Mouse (Mus musculus) thymus, postnatal 25 days (tissue): ENCODE results near the gene Nell1.

Source experiments
- DNase-seq: peaks from one replicate; pipeline ENCODE4 v3.0.0; 2022

The Nell1 gene

DNA sequence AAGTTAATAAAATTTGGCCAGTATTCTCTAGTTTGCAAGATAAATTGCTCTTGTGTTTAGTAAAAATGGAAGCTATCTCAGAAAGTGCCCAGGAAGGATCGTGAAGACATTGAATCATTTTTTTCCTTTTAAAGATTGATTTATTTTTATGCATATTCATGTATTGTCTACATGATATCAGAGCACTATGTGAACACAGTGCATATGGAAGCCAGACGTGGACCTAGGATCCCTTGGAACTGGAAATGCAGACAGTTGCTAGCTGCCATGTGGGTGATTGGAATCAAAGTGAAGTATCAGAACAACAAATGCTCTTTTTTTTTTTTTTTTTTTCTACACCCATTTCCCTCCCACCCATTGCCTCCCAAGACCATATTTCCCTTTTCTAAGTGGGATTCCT is 79.0 kb downstream of the Nell1 start:
- DNase-seq, result no peak

- no peak for DNase-seq
Measured at GRCm38 (mm10) chr7:50094461-50094860, 119.8 kb downstream of the Nell1 start.

- DNase-seq, result no peak
Measured at GRCm38 (mm10) chr7:50105612-50106321, 131.1 kb downstream of the Nell1 start.

GRCm38 (mm10) chr7:50107261-50107660 is 132.6 kb downstream of the Nell1 start:
- DNase-seq, result no peak

DNA sequence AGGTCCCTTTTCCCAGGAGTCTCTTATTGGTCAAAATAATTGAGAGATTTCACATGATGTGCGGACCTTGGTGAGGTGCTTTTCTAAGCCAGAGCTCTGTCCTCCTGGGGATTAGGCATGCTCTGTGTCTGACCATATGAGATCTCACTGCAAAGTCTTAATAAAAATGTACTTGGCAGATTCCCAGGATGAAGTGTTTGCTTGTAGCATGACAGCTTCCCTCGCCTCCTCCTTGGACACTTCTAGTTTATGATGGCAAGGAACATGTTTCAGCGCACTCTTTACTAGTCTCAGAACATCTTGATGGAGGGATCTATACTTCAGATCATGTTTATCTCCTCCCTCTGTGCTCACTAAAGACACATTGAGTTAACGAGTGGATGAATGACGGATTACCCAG is 143.7 kb downstream of the Nell1 start:
- DNase-seq, result no peak

DNA sequence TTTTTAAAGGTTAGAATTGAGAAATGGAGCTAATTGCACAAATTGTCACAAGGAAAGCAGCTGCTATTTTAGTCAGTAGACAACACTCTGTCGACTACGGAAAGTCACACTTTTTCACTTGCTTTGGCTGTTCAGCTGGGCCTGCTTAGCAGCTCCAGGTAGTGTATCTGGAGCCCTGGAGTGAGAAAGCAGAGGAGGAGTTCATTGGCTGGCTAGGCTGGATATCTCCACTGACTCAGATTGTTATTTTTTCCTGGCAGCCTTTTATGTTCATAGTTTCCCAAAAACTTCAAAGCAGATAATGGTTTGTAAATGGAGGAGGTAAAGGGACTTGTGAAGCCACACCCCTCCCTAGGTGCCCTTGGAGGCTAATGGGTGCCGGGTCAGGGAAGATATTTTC is 163.0 kb downstream of the Nell1 start:
- DNase-seq, result no peak

GRCm38 (mm10) chr7:50149326-50149725 is 174.7 kb downstream of the Nell1 start:
- DNase-seq, result no peak

- no peak for DNase-seq
Measured at GRCm38 (mm10) chr7:50150838-50151237, 176.2 kb downstream of the Nell1 start.

DNA sequence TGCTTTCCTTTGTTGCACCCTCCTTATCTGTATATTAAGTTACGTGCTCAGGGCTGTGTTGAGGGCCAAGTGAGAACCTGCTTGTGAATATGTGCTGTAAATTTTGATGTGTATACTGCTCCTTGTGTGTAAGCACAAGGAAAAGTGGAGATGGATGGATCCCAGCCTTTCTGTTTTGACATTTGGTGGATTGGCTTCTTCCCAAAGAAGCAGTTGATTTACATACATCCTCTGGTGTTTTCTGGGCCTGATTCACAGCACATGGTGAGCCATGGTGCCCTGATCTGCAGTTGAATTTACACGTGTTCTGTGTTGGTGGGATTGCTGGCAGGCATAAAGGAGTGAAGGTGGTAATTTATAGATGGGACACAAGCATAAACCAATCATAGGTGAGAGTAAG is 179.0 kb downstream of the Nell1 start:
- no peak for DNase-seq

DNA sequence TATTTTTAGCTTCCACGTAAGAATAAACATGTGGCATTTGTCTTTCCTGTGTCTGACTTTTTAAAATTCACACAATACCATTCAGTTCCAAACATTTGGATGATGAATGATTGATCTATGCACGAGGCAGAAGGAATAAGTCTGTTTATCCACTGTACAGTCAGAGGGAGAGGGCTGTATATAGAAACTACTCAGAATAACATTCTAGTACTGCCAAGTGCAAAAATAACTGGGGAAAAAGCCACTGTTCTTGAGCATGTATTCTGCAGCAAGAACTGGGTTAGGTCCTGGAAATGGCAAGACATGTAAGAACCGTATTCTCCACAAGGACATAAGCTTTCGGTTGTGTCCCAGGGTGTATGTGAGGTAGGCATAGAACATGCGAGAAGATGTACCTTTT is 187.9 kb downstream of the Nell1 start:
- no peak for DNase-seq

GRCm38 (mm10) chr7:50168778-50169177 is 194.1 kb downstream of the Nell1 start:
- no peak for DNase-seq

DNA sequence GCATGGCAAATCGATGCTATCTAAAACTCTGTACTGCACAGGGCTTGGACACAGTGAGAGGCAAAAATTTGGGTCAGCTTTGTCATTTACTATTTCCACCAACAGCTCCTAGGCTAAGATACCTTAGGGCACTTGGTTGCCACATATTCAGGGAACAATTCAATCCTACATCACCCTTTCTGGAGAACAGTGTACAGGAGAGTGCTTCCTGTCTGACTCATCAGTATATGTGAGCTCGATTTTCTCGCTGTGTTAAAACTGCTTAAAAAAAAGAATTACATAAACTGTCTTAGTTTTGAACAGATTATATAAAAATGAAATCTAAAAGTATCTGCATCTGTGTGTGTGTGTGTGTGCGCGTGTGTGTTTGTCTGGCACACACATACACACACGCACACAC is 211.6 kb downstream of the Nell1 start:
- no peak for DNase-seq

- DNase-seq, result no peak
Measured at GRCm38 (mm10) chr7:50193955-50194354, 219.3 kb downstream of the Nell1 start.

- DNase-seq, result no peak
Measured at GRCm38 (mm10) chr7:50195080-50195611, 220.5 kb downstream of the Nell1 start.

- DNase-seq, result no peak
Measured at GRCm38 (mm10) chr7:50205268-50205667, 230.6 kb downstream of the Nell1 start.

GRCm38 (mm10) chr7:50210678-50211251 is 236.1 kb downstream of the Nell1 start:
- DNase-seq, result no peak

DNA sequence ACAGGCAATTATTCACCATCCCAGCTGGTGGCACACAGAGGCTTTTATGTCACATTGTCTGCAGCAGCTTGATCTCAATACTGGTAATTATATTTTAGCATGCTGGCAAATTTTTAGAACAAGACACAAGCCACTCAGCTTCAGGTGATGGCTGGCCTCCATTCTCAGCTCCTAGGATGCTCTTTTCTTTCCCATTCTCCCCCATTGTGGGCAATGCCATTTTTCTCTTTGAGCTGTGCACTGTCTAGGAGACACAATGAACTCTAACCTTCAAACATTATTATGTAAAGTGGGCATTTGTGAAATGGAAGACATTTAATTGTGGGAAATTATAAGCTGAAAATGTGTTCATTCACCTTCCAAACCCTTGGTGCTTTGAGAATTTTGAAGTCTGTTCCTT is 247.2 kb downstream of the Nell1 start:
- no peak for DNase-seq

- no peak for DNase-seq
Measured at GRCm38 (mm10) chr7:50226621-50227020, 252.0 kb downstream of the Nell1 start.

DNA sequence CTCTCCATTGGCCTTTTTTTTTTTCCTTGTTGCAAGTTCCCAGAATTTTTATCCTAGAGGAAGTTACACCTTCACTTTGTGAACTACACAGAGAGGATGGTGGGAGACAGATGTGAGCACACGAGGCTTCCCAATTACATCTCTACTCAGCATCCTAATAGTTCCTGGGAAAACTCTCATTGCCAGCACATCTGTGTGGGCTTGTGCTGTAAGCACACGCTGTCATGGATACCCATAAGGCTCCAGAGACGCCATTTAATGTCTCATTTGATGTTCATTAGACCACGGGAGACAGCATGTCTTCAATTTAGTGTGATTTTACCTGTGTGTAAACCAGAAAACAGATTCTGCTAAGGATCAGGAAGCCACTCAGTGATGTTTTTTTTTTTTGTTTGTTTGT is 253.6 kb downstream of the Nell1 start:
- DNase-seq, result no peak

DNA sequence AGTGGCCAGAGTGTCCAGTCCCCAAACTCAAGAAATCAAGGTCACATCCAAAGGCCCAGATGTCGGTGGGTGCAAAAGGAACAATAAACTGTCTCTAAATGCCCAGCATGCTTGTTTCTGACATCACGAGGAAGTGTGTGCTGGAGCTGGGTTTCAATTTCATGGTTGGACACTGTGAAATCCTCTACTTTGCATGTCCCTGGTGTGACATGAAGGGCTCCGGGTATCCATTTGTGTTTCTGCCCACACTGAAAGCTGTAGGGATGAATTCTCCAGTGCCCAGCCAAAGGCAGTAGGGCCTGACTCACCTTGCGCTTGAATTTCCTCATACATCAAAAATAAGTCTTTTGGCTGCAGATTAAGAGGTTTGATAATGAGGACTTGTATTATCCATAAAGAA is 266.5 kb downstream of the Nell1 start:
- no peak for DNase-seq

DNA sequence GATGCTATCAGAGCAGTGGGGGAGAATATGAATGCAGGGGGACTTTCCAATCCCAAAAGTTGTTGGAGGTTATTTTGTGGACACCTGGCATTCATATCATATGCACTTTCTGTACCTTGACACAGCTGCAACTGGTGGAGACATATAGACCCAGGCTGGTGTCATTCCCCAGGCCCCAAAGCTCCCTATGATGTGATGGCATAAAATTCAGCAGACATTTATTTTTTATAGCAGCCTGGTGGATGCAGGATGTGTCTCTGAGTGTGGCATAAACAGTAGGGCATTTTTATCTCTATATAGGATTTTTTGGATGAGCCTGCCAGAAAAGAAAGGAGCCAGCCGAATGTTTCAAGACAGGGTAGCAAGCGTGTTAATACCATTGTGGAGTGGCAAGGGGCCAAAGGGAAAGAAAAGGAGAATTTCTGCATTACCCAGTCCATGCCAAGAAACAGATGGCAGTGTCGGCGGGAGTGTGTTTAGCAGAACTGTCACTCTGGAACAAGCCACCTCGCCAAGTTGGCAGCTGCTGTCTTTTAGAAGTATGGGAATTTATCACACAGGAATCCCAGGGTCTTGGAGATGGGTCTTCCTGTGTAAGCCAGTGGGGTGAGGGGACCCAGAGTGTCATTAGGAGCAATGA is 267.1 kb downstream of the Nell1 start:
- DNase-seq, result no peak

DNA sequence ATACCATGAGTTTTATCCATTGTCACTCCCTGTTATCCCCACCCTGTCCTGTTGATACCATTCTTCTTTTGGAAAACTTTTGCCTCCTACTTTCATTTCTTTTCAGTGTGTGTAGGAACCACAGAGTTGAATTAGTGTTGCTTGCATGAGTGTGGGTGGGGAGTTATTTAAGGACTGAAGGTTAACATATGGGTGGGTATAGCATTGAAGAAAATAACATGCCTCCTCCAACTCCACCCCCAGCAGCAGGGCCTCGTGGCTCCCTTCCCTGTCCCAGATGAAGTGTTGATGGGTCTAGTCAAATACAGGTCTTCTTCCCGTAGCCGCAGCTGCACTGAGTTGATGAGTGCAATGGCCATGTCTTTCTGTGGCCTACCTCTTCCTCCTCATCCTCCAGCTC is 278.5 kb downstream of the Nell1 start:
- DNase-seq, result no peak

DNA sequence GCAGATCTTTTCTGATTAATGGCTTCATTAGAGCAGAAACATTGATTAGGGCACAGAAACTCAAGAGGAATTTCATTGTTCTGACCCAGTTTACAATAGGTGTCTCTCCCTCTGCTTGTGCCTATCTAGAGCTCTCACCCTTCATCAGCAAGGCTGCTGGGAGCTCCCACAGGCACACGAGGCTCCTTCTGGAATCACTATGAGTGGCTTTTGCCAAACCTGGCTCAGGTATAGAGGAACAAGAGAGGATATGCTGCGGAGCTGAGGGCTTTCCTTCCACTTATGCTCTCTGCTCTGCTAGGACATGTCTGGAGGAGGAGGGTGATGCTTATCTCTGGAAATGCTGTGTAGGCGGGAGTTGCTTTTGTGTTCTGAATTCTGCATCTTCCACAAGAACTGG is 285.4 kb downstream of the Nell1 start:
- DNase-seq, result no peak

DNA sequence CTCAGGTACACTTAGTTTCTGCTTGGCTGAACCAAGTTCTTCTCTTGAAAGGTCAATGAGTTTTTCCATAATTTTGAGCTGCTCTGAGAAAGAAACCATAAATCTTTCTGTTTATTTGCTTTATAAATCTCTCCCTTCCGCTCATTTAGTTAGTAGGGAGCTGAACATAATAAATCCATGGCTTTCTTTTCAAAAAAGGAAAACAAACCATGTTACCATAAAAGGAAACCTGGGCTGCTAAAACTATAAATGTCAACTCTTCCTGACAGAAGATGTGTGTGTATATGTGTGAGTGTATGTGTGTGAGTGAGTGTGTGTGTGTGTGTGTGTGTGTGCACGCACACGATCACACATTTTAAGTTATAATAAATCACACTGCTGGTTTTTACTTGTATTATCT is 320.8 kb downstream of the Nell1 start:
- DNase-seq, result no peak
